Mouse (Mus musculus) intestine, embryonic 14.5 days (tissue): ENCODE data around the gene Strip1. TPM values are rescaled to one million over a fixed set of nuclear protein-coding genes. Genes with fewer than 3 reads are reported as not detected.

Source experiments
- ATAC-seq: fragments of 200-750 bp; cut with Nextera tagmentation; replicated peaks from 2 replicates; pipeline ENCODE4 v1.8.0; 2017; ENCODE audit warnings: low read depth, moderate number of reproducible peaks, moderate TSS enrichment, moderate library complexity; ENCODE audit not compliant: low FRiP score, low TSS enrichment
- DNase-seq: peaks from one replicate; pipeline ENCODE4 v3.0.0-alpha.2; 2018; ENCODE audit warnings: low spot score
- H3K27ac ChIP-seq: fragments of 300-500 bp; sonication (generic); 2 replicates; pipeline ENCODE4 v1.5.1; 2014; ENCODE audit warnings: low read depth, mild to moderate bottlenecking, control low read depth
- H3K27me3 ChIP-seq: fragments of 300-500 bp; sonication (generic); replicated peaks from 2 replicates; pipeline ENCODE4 v1.6.1; 2014; ENCODE audit warnings: low read length, control low read depth; ENCODE audit not compliant: control insufficient read depth, insufficient read depth
- H3K36me3 ChIP-seq: fragments of 300-500 bp; sonication (generic); 2 replicates; pipeline ENCODE4 v1.6.1; 2014; ENCODE audit warnings: low read length, control low read depth; ENCODE audit not compliant: control insufficient read depth, insufficient read depth
- H3K4me1 ChIP-seq: fragments of 300-500 bp; sonication (generic); replicated peaks from 2 replicates; pipeline ENCODE4 v1.6.1; 2014; ENCODE audit warnings: low read length, control low read depth, mixed read lengths; ENCODE audit not compliant: control insufficient read depth, insufficient read depth
- H3K4me2 ChIP-seq: fragments of 300-500 bp; sonication (generic); 2 replicates; pipeline ENCODE4 v1.6.1; 2014; ENCODE audit warnings: low read length
- H3K4me3 ChIP-seq: fragments of 300-500 bp; sonication (generic); 2 replicates; pipeline ENCODE4 v1.5.1; 2014; ENCODE audit warnings: low read depth, low read length, control low read depth, mixed read lengths
- H3K9ac ChIP-seq: fragments of 300-500 bp; sonication (generic); 2 replicates; pipeline ENCODE4 v1.6.1; 2014; ENCODE audit warnings: mild to moderate bottlenecking, low read length
- H3K9me3 ChIP-seq: fragments of 300-500 bp; sonication (generic); 2 replicates; pipeline ENCODE4 v1.6.1; 2016; ENCODE audit warnings: low read length, control low read depth; ENCODE audit not compliant: control insufficient read depth
- WGBS: fragments of 180-500 bp; shearing (Covaris S2); extraction: QIAGEN DNeasy Blood & Tissue Kit; methylation state at CpG from one replicate; pipeline ENCODE4 v1.1.7; 2014; 5-methylcytosine and 5-hydroxymethylcytosine counted together
- polyA plus RNA-seq: library from polyadenylated mRNA; unstranded; fragments of >200 nt; fragmentation: Nextera tagmentation; extraction: Ambion mirVana; gene quantifications from 2 replicates; pipeline ENCODE4 v1.2.1, GENCODE M21; 2014

The Strip1 gene
- polyA plus RNA-seq, 1 experiment from 2014 or later: 49.4 TPM

- no peak overlapping the region for H3K27ac ChIP-seq
- peaks cover 97% of the 10 kb centered on the region for H3K36me3 ChIP-seq
- H3K27me3 ChIP-seq: no peaks in the 10 kb centered on the region
- 96% methylated on average over 7 of the region's 7 CpGs for WGBS
- ATAC-seq (no peak), DNase-seq (no peak)
- H3K9me3 ChIP-seq: no peaks in the 10 kb centered on the region
- H3K4me1 ChIP-seq: no peaks in the 10 kb centered on the region
- H3K9ac ChIP-seq: no peak overlapping the region
- no peak overlapping the region for H3K4me3 ChIP-seq
- H3K4me2 ChIP-seq: no peak overlapping the region
Observed at GRCm38 (mm10) chr3:107622537-107622936, 9.0 kb downstream of the Strip1 start.

GRCm38 (mm10) chr3:107621286-107622075 lies 10.0 kb downstream of the Strip1 start:
- H3K27ac ChIP-seq: no peak overlapping the region
- DNase-seq: no peak
- H3K4me1 ChIP-seq: no peaks in the 10 kb centered on the region
- WGBS: 93% methylated on average over 21 of the region's 21 CpGs
- H3K36me3 ChIP-seq: peaks cover 97% of the 10 kb centered on the region
- no peaks in the 10 kb centered on the region for H3K27me3 ChIP-seq
- no peak overlapping the region for H3K9ac ChIP-seq
- no peaks in the 10 kb centered on the region for H3K9me3 ChIP-seq
- H3K4me2 ChIP-seq: no peak overlapping the region
- ATAC-seq: no peak
- H3K4me3 ChIP-seq: no peak overlapping the region

GRCm38 (mm10) chr3:107619911-107620310 lies 11.6 kb downstream of the Strip1 start:
- Histone ChIP-seq H3K4me1 (no peaks in the 10 kb centered on the region), H3K27me3 (no peaks in the 10 kb centered on the region), H3K4me2 (no peak overlapping the region), H3K9ac (no peak overlapping the region), H3K36me3 (peaks cover 97% of the 10 kb centered on the region), H3K4me3 (no peak overlapping the region), H3K27ac (no peak overlapping the region), H3K9me3 (no peaks in the 10 kb centered on the region)
- no peak for ATAC-seq
- DNase-seq: no peak
- 89% methylated on average over 6 of the region's 6 CpGs for WGBS

GRCm38 (mm10) chr3:107617800-107618199 lies 13.7 kb downstream of the Strip1 start:
- H3K9ac ChIP-seq: no peak overlapping the region
- no peak overlapping the region for H3K4me2 ChIP-seq
- no peak for ATAC-seq
- H3K9me3 ChIP-seq: no peaks in the 10 kb centered on the region
- H3K27me3 ChIP-seq: no peaks in the 10 kb centered on the region
- no peak for DNase-seq
- H3K36me3 ChIP-seq: peaks cover 97% of the 10 kb centered on the region
- no peak overlapping the region for H3K4me3 ChIP-seq
- WGBS: 95% methylated on average over 3 of the region's 3 CpGs
- no peak overlapping the region for H3K27ac ChIP-seq
- H3K4me1 ChIP-seq: no peaks in the 10 kb centered on the region

GRCm38 (mm10) chr3:107612902-107613525 lies 18.5 kb downstream of the Strip1 start:
- Histone ChIP-seq H3K9ac (no peak overlapping the region), H3K4me1 (no peaks in the 10 kb centered on the region), H3K9me3 (no peaks in the 10 kb centered on the region), H3K4me2 (no peak overlapping the region), H3K27ac (no peak overlapping the region), H3K27me3 (no peaks in the 10 kb centered on the region), H3K4me3 (no peak overlapping the region), H3K36me3 (peaks cover 70% of the 10 kb centered on the region)
- ATAC-seq (0 out of 2 replicates have a peak, but pooled peaks have one; percentile 59), DNase-seq (peak; percentile 84)
- 92% methylated on average over 11 of the region's 11 CpGs for WGBS

- H3K4me2 ChIP-seq: no peak overlapping the region
- no peak overlapping the region for H3K27ac ChIP-seq
- no peak overlapping the region for H3K9ac ChIP-seq
- DNase-seq (no peak), ATAC-seq (no peak)
- WGBS: 71% methylated on average over 4 of the region's 4 CpGs
- peaks cover 54% of the 10 kb centered on the region for H3K36me3 ChIP-seq
- H3K9me3 ChIP-seq: no peaks in the 10 kb centered on the region
- H3K4me3 ChIP-seq: no peak overlapping the region
- H3K4me1 ChIP-seq: no peaks in the 10 kb centered on the region
- H3K27me3 ChIP-seq: no peaks in the 10 kb centered on the region
Observed at GRCm38 (mm10) chr3:107611394-107611793, 20.1 kb downstream of the Strip1 start.

- DNase-seq: no peak
- no peak overlapping the region for H3K9ac ChIP-seq
Observed at GRCm38 (mm10) chr3:107609376-107609775, 22.1 kb downstream of the Strip1 start.

GRCm38 (mm10) chr3:107608808-107609207 lies 22.7 kb downstream of the Strip1 start:
- no peak for DNase-seq

More at GRCm38 (mm10) chr3:107609376-107609775, 22.1 kb downstream of the Strip1 start:
- Histone ChIP-seq H3K27me3 (no peaks in the 10 kb centered on the region), H3K4me2 (no peak overlapping the region), H3K27ac (no peak overlapping the region), H3K36me3 (peaks cover 34% of the 10 kb centered on the region), H3K9me3 (no peaks in the 10 kb centered on the region), H3K4me3 (no peak overlapping the region), H3K4me1 (no peaks in the 10 kb centered on the region)
- 67% methylated on average over 3 of the region's 3 CpGs for WGBS
- no peak for ATAC-seq

More at GRCm38 (mm10) chr3:107608808-107609207, 22.7 kb downstream of the Strip1 start:
- no peak overlapping the region for H3K27ac ChIP-seq
- H3K36me3 ChIP-seq: peaks cover 28% of the 10 kb centered on the region
- H3K4me3 ChIP-seq: no peak overlapping the region
- H3K9ac ChIP-seq: no peak overlapping the region
- no peaks in the 10 kb centered on the region for H3K4me1 ChIP-seq
- H3K9me3 ChIP-seq: no peaks in the 10 kb centered on the region
- no peak overlapping the region for H3K4me2 ChIP-seq
- ATAC-seq: no peak
- 51% methylated on average over 4 of the region's 4 CpGs for WGBS
- H3K27me3 ChIP-seq: 0 out of 2 replicates have a peak, but pooled peaks cover 4% of the 10 kb centered on the region
